Mouse (Mus musculus) forebrain, embryonic 16.5 days (tissue): ENCODE data around the gene Elfn1. TPM values are rescaled to one million over a fixed set of nuclear protein-coding genes. Genes with fewer than 3 reads are reported as not detected.

ENCODE experiments used
- ATAC-seq: fragments of 200-750 bp; cut with Nextera tagmentation; 2 replicates; pipeline ENCODE4 v1.8.0; 2017; ENCODE audit warnings: mild to moderate bottlenecking, moderate library complexity
- H3K27ac ChIP-seq: fragments of 300-500 bp; sonication (generic); 2 replicates; pipeline ENCODE4 v1.5.1; 2014; ENCODE audit warnings: low read length, control low read depth
- H3K27me3 ChIP-seq: fragments of 300-500 bp; sonication (generic); replicated peaks from 2 replicates; pipeline ENCODE4 v1.6.1; 2014; ENCODE audit warnings: low read length; ENCODE audit not compliant: control insufficient read depth, insufficient read depth
- H3K36me3 ChIP-seq: fragments of 300-500 bp; sonication (generic); 2 replicates; pipeline ENCODE4 v1.6.1; 2014; ENCODE audit not compliant: control insufficient read depth, insufficient read depth
- H3K4me1 ChIP-seq: fragments of 300-500 bp; sonication (generic); replicated peaks from 2 replicates; pipeline ENCODE4 v1.6.1; 2014; ENCODE audit warnings: low read length; ENCODE audit not compliant: control insufficient read depth, insufficient read depth
- H3K4me2 ChIP-seq: fragments of 300-500 bp; sonication (generic); 2 replicates; pipeline ENCODE4 v1.6.1; 2014; ENCODE audit warnings: mild to moderate bottlenecking, low read length, control low read depth
- H3K4me3 ChIP-seq: fragments of 300-500 bp; sonication (generic); replicated peaks from 2 replicates; pipeline ENCODE4 v1.5.1; 2014; ENCODE audit warnings: mild to moderate bottlenecking, low read length, control low read depth
- H3K9ac ChIP-seq: fragments of 300-500 bp; sonication (generic); replicated peaks from 2 replicates; pipeline ENCODE4 v1.6.1; 2014; ENCODE audit warnings: low read depth, low read length, control low read depth
- H3K9me3 ChIP-seq: fragments of 300-500 bp; sonication (generic); 2 replicates; pipeline ENCODE4 v1.6.1; 2016; ENCODE audit warnings: low read length; ENCODE audit not compliant: control insufficient read depth
- WGBS: fragments of 180-500 bp; shearing (Covaris S2); extraction: QIAGEN DNeasy Blood & Tissue Kit; methylation state at CpG from one replicate; pipeline ENCODE4 v1.1.7; 2014; 5-methylcytosine and 5-hydroxymethylcytosine counted together
- polyA plus RNA-seq: library from polyadenylated mRNA; unstranded; fragments of >200 nt; fragmentation: Nextera tagmentation; extraction: Ambion mirVana; gene quantifications from 2 replicates; pipeline ENCODE4 v1.2.1, GENCODE M21; 2015

Gene Elfn1
- polyA plus RNA-seq, 1 experiment from 2014 or later, result 3.2 TPM

- Histone ChIP-seq H3K27me3 (peaks cover 58% of the 10 kb centered on the region), H3K4me1 (peaks cover 51% of the 10 kb centered on the region), H3K9ac (peak overlapping the region; percentile 77), H3K4me3 (peak overlapping the region; percentile 73), H3K27ac (peak overlapping the region; percentile 33), H3K4me2 (peak overlapping the region; percentile 98), H3K9me3 (no peaks in the 10 kb centered on the region; the same call in 1 of the 2 replicates), H3K36me3 (no peaks in the 10 kb centered on the region)
- ATAC-seq, result peak; percentile 5; the same call in 1 of the 2 replicates
- WGBS, result under 1% methylated on average over 50 of the region's 50 CpGs
Observed at GRCm38 (mm10) chr5:139908811-139909627, 1.3 kb downstream of the Elfn1 start.

GRCm38 (mm10) chr5:139909710-139910550 is 2.2 kb downstream of the Elfn1 start:
- Histone ChIP-seq H3K4me3 (peak overlapping the region; percentile 73), H3K27ac (no peak overlapping the region), H3K27me3 (peaks cover 67% of the 10 kb centered on the region), H3K4me1 (peaks cover 51% of the 10 kb centered on the region), H3K36me3 (no peaks in the 10 kb centered on the region), H3K9ac (peak overlapping the region; percentile 25; the same call in 1 of the 2 replicates), H3K4me2 (peak overlapping the region; percentile 98), H3K9me3 (no peaks in the 10 kb centered on the region; the same call in 1 of the 2 replicates)
- no peak for ATAC-seq
- under 1% methylated on average over 29 of the region's 29 CpGs for WGBS

GRCm38 (mm10) chr5:139910755-139911300 is 3.1 kb downstream of the Elfn1 start:
- 17% methylated on average over 3 of the region's 3 CpGs for WGBS
- Histone ChIP-seq H3K9ac (no peak overlapping the region), H3K36me3 (no peaks in the 10 kb centered on the region), H3K27me3 (peaks cover 67% of the 10 kb centered on the region), H3K27ac (no peak overlapping the region; the same call in 1 of the 2 replicates), H3K4me1 (peaks cover 51% of the 10 kb centered on the region), H3K4me2 (peak overlapping the region; percentile 98), H3K4me3 (peak overlapping the region; percentile 13; the same call in 1 of the 2 replicates), H3K9me3 (no peaks in the 10 kb centered on the region)
- ATAC-seq, result no peak

- H3K4me2 ChIP-seq, result peak overlapping the region; percentile 87
- H3K4me1 ChIP-seq, result peaks cover 51% of the 10 kb centered on the region
- H3K4me3 ChIP-seq, result peak overlapping the region; percentile 53
- peak overlapping the region; percentile 53 for H3K27ac ChIP-seq
- H3K27me3 ChIP-seq, result peaks cover 62% of the 10 kb centered on the region
- WGBS, result 1% methylated on average over 19 of the region's 19 CpGs
- H3K9ac ChIP-seq, result 0 out of 2 replicates have a peak overlapping the region, but pooled peaks have one; percentile 57
- H3K36me3 ChIP-seq, result no peaks in the 10 kb centered on the region
- H3K9me3 ChIP-seq, result no peaks in the 10 kb centered on the region
- 0 out of 2 replicates have a peak, but pooled peaks have one; percentile 5 for ATAC-seq
Observed at GRCm38 (mm10) chr5:139911506-139911905, 3.8 kb downstream of the Elfn1 start.

- under 1% methylated on average over 23 of the region's 64 CpGs for WGBS
- Histone ChIP-seq H3K9me3 (no peaks in the 10 kb centered on the region), H3K27me3 (peaks cover 61% of the 10 kb centered on the region), H3K4me2 (peak overlapping the region; percentile 87), H3K4me1 (peaks cover 47% of the 10 kb centered on the region), H3K9ac (peak overlapping the region; percentile 57), H3K27ac (peak overlapping the region; percentile 53), H3K4me3 (peak overlapping the region; percentile 53), H3K36me3 (no peaks in the 10 kb centered on the region)
- peak; percentile 19; the same call in 1 of the 2 replicates for ATAC-seq
Observed at GRCm38 (mm10) chr5:139912121-139912771, 4.5 kb downstream of the Elfn1 start.

- no peak overlapping the region for H3K9ac ChIP-seq
- 53% methylated on average over 11 of the region's 11 CpGs for WGBS
- H3K4me3 ChIP-seq, result no peak overlapping the region
- H3K27ac ChIP-seq, result no peak overlapping the region
- no peaks in the 10 kb centered on the region for H3K9me3 ChIP-seq
- H3K36me3 ChIP-seq, result no peaks in the 10 kb centered on the region
- no peak for ATAC-seq
- no peaks in the 10 kb centered on the region for H3K4me1 ChIP-seq
- no peaks in the 10 kb centered on the region for H3K27me3 ChIP-seq
- no peak overlapping the region for H3K4me2 ChIP-seq
Observed at GRCm38 (mm10) chr5:139921666-139922065, 13.9 kb downstream of the Elfn1 start.

GRCm38 (mm10) chr5:139923867-139924266 is 16.1 kb downstream of the Elfn1 start:
- Histone ChIP-seq H3K9me3 (no peaks in the 10 kb centered on the region), H3K36me3 (no peaks in the 10 kb centered on the region), H3K27me3 (no peaks in the 10 kb centered on the region), H3K9ac (no peak overlapping the region), H3K27ac (no peak overlapping the region), H3K4me1 (0 out of 2 replicates have a peak, but pooled peaks cover 2% of the 10 kb centered on the region), H3K4me3 (no peak overlapping the region), H3K4me2 (no peak overlapping the region)
- no peak for ATAC-seq
- WGBS, result 92% methylated on average over 8 of the region's 8 CpGs

GRCm38 (mm10) chr5:139930102-139930501 is 22.4 kb downstream of the Elfn1 start:
- WGBS, result 61% methylated on average over 12 of the region's 12 CpGs
- Histone ChIP-seq H3K4me1 (peaks cover 21% of the 10 kb centered on the region), H3K4me3 (no peak overlapping the region), H3K27me3 (no peaks in the 10 kb centered on the region), H3K36me3 (no peaks in the 10 kb centered on the region), H3K9me3 (no peaks in the 10 kb centered on the region), H3K4me2 (no peak overlapping the region), H3K27ac (no peak overlapping the region), H3K9ac (no peak overlapping the region)
- no peak for ATAC-seq
